Mouse (Mus musculus) cerebellum, postnatal 25 days (tissue): ENCODE results near the gene Stx17.

Experiments used
- DNase-seq, 2 experiments: peaks; one replicate each; pipeline ENCODE4 v3.0.0; 2021; ENCODE audit warnings: mixed read lengths in 2 of 2

Gene Stx17

DNA sequence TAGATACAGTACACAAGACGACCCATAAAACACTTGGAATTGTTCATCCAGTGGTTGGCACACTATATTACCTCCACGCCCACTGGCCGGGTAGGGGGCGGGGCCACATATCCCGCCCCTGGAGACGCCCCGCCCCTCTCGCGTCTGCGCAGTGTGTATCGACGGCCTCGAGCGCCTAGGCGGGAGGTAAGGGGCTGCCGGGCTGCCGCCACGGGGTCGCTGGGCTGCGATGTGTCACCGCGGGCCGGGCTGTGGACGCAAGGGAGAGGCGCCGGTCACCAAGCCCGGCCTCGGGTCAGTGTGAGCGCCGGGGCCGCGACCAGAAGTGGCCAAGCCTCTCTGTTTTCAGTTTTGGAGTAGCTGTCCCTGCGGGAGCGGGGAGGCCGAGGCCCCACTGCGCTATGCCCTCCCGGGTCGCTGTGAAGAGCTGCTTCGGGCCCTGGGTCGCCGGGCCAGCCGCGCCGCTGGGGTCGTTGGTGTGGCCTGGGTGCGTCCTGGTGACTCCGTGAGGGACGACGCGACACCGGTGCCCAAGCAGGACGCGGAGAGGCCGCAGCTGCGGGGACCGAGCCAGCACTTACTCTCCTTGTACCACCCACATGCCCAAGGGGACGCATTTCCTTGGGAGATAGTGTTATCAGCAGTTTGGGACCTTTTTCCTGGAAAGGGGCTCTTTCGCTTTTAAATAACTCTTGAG lies at the start of gene Stx17:
Stx17 (plus strand) TSS at position 143 of the 697 bp plus-strand sequence.
- peak; percentile 83 to 92 for DNase-seq

DNA sequence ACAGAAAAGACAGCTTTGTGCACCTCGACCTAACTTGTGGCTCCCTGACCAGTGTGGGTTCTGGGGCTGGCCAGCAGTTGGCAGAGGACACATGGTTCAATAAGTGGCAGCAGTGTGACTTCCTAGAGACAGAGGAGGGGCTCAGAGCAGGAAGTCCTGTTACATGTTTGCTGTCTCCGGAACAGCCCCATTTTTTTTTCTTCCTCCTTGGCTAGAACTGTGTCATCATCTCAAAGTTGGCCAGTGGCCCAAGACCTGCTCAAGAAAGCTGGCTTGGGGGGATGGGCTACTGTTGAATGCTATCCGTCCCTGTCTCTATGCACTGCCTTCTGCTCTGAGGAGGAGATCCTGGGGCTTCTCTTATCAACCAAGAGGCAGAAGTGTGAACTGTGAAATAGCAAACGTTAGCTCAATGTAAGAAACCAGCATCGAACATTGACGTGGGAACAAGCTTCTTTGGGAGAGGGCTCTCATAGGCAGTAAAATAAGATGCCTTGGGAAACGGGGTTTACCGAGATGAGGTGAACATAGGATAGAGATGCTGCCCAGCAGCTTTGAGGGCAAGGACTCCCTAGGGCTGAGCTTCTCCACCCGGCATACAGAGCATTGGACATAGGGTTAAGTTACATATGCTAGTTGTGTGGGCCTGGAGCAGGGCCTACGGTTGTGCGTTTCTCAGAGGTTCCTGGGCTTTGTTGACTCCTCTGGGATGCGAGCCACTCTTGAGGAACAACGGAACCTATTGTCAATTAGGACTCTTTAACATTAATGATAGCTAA lies 47.8 kb upstream of the Stx17 start:
- peak in 1 of 2 experiments; percentile 35 for DNase-seq

DNA sequence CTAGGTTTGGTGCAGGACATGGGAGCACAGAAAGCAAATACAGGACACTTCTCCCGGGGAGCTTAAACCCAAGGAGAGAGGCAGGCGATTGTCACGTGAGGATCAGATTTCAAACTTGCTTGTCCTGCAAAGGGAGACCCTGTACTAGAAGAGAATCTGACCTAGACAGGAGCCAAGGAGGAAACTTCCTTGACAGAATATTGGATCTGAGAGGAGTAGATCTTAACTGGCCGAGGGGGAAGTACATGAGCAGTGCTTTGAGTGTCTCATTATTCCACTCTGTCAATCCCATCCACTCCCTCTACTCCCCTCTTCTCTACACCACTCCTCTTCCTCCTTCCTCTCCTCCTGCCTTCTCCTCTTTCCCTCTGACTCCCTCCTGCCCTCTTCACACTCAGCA lies 46.5 kb upstream of the Stx17 start:
- DNase-seq: no peak

DNA sequence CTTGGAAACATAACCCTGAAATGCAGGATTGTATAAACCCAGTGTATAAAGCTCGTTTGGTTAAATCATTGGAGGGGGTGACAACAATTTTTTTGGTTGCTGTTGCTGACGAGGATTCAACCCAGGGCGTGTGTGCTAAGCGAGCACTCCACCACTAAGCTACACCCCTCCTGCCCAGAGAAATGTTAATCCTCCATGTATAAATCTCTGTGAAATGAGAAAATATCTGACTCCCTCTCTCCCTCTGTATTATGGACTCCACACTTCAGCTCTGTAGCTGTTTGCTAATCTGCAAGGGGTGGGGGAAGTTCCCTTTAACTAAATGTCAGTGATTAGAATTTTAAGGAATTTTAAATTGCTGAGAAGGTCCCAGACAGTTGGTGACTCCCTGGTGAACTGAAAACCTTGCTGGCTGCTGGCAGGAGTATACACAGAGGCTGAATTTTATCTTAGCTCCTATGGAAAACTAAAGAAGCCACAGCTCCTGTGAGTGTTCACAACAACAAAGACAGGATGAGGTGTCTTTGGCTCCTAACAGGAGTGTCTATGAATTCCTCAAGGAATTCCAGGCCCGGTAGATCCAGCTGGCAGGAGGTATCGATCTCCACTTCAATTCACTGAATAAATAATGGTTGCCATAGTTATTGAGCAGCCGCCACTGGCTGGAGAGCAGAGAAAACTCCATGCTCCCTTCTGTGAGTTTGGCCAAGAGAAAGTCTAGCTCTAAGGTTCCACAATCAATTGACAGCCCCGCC lies 45.3 kb upstream of the Stx17 start:
- DNase-seq: no peak

DNA sequence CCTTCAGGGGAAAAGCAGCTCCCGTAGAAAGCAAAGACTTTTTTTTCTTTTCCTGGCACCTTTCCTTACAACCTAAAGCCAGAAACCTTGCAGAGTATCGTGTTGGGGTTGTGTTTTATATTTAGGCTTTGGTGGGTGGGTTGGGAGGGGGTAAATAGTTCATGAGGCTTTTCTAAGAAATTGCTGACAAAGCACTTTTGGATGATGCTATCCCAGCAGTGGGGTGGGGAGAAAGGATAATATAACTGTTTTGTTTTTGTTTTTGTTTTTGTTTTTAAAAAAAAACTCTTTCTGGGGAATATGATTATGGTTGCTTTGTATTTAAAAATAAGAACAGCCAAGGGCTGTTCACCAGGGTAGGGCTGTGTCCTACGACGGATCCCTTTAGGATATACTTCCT lies 41.3 kb upstream of the Stx17 start:
- DNase-seq: no peak

DNA sequence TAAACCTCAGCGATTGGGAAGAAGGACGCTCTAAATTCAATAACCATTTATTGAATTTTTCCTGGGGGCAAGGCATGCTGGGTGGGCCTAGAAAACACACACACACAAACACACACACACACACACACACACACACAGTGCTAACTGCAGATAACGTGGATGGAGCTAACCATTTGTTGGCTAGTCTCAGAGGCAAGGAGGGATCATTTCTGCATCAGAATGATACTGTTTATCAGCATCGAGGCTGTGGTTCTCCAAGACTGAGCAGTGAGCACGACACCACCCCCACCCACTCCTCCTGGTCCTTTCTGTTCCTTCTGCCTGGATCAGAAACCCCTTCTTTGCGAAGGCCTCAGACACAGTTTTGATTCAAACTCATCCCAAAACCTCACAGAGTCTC lies 38.1 kb upstream of the Stx17 start:
- no peak for DNase-seq

DNA sequence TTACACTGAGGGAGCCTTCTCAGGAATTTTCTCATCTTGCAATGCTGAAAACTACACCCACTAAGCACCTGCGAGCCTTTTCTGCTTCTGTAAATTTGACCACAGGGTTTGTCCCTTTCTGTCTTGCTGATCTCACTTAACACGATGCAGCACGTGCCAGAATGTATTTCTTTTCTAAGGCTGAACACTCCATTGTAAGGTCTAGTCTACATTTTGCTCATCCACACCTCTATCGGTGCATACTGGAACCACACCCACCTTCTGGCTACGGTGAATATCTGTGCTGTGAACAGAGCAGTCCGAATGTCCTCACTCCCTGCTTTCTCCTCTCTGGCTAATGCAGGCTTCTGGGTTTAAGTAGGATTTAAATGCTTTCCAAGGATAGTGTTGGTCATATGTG lies 37.2 kb upstream of the Stx17 start:
- DNase-seq: no peak

DNA sequence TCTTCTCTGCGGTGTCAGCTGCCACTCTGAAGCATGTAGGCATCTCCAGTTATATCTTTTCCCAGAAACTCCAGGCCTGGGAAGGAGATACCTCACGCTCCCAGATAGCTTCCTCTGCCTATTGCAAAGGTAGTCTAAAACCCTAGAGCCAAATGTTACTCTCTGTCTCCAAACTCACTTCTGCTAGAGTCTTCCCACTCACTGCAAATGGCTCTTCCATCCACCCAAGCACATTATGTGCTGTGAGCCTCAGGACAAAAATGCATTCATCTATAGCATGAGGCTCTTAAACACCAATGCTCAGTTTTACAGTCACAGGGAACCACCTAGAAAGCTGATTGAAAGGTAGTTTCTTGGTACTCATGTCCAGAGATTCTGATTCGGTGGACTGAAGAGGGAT lies 31.5 kb upstream of the Stx17 start:
- DNase-seq: no peak

DNA sequence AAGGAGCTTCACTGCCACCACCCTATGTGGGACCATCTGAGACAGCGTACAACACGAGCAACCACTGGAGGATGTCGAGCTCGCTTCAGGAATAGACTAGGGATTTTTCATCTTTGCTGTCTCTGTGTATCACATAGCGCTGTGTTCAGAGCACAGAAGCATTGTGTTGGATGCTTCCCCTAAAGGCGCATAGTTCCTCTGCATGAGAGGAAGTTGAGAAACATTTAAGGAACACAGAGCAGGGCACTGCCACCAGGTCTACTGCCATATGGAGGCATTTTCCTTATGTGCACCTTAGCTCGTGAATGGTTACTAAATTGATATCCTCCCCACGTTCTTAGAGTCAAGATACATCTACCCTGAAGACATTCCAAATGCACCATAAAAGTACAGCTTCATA lies 24.5 kb upstream of the Stx17 start:
- DNase-seq: no peak

DNA sequence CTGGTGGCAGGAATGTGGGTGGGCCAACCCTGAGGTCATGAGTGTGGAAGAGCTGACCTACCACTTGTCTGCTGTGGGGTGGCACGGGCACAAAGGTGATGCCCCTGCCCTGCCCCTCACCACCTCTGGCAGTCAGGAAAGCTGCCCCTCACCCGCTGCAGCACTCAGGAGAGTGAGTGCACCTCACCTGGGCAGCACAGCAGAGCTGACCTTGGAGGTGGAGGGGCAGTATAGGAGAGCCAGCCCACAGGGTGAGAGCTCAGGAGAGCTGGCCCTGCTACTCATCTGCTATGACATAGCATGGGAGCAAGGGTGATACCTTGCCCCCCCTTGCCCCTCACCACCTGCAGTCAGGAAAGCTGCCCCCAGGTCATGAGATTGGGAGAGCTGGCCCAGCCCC lies 22.7 kb upstream of the Stx17 start:
- no peak for DNase-seq

DNA sequence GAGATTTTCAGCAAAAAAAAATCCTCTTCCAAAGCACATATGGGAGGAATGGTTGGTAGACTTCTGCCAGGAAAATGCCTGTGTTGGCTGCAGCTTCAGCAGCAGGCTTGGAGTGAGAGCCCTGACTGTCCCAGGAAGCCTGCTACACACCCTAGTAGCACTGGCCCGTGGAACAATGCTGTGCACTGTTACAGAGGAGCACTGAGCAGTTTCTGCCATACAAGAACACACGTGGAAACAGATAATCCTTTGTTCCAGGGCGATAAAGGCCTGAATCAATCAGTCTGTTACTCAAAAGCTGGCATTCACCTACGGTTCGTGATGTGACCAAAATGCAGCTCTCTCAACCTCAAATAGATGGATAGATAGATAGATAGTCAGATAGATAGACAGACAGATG lies 19.3 kb upstream of the Stx17 start:
- DNase-seq: no peak

DNA sequence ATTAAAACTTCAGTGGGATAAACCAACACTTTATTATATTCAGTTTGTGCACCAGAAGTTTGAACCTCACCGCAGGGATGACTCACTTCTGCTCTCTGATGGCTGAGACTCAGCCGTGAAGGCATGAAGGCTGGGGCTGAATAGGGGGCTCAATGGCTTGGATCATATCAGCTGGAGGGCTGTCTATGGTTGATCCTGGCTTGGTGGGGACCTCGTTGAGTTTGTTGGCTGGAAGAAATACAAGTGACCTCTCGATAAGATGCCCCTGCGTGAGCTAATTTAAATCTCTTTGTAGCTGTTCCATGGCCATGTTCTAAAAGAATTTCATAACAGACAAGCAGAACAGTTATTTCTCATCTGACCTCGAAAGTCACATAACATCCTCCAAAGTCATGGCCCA lies 17.6 kb upstream of the Stx17 start:
- no peak for DNase-seq

DNA sequence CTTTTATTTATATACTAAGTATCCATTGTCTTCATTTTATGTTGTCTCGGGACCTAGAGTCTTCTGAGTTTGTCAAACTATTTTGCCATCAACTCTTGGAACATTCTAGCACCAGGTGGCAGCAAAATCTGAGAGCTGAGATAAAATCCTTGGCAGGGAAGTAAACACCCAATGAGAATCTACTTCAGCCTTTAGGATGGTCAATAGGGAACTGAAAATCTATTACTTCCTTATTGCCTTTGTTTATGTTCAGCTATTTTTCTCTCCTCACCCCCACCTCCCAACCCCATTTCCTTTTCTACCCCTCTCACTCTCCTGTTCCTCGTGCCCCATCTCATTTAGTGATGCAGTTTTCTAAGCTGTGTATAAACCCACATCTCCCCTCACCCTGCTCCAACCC lies 16.1 kb upstream of the Stx17 start:
- no peak for DNase-seq

DNA sequence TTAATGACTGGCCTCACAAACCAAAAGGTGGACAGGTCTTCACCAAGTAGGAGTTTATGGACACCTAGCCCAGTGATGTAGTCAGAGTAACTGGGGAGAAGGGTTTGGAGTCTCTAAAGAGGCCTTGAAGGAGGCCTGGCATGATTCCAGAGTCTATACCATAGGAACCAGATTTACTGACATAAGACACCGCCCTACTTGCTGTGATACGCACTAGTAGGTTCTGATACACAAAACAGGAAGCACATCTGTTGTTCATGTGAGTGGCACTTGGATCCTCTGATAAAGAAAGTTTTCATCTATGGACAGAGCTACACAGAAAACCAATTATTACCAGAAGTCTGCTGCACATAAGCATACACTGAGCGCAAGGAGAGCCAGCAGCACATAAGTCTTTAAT lies 14.4 kb upstream of the Stx17 start:
- no peak for DNase-seq

DNA sequence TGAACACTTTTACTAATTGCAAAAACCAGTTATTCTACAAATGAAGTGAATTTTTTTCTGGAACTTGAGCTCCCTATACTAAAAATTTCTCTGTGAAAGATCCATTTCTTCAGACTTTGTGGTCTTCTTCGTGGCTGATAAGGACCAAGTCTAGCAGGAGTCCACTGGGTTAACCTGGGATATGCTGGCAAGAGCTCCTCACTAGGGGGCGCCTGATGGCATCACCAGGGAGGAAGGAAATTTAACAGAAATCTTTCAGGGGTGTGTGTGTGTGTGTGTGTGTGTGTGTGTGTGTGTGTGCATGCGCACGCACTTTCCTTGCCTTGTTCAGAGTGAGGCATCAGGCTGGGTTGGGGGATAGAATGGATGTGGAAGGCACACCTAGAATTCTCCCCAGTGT lies 8.5 kb upstream of the Stx17 start:
- DNase-seq: peak; percentile 16 to 48

DNA sequence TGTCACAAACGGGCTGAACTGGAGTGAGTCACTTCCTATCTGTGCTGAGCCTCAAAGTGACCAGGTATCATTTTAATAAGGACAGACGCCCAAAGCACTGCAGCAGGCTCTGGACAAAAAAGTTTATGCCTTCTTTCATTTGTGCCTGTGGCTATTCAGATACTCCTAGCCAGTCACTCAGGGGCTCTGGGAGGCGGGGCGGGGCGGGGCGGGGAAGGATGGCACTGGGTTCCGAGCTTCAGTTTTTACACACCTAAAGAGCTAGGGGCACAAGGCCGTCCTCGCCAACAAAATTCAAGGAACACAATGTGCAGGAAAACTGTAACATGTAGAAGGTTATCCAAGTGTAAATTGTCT lies 321 bp upstream of the Stx17 start:
- DNase-seq: no peak

DNA sequence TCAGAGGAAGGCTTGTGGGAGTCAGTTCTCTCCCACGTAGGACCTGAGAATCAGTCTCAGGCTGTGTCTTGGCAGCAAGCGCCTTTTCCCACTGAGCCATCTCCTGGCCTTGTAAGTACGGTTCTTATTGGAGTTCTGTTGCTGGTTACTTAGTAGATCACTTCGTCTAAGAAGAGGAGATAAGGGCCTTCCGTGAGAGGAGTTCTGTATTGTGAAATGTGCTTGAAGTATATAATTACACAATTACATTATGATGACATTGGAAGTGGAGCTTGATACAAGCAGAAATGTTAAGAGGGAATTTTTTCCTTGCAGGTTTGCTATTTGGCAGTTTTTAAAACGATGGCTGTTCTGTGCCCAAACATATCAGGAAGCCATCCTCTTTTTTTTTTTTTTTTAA lies 5.6 kb downstream of the Stx17 start:
- peak in 1 of 2 experiments; percentile 12 for DNase-seq

DNA sequence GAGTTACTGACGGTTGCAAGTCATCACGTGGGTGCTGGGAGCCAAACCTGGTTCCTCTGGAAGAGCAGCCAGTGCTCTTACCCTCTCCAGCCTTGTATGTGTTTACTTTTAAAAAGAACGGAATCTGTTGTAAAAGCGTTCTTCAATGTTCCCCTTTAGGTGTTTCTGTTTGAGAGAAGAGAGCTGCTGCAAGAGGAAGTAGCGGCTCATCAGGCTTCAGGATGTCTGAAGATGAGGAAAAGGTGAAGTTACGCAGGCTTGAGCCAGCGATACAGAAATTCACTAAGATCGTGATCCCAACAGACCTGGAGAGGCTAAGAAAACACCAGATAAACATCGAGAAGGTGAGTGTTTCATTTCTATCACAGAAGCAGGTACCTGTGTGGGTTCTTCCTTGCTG lies 6.9 kb downstream of the Stx17 start:
- DNase-seq: no peak

DNA sequence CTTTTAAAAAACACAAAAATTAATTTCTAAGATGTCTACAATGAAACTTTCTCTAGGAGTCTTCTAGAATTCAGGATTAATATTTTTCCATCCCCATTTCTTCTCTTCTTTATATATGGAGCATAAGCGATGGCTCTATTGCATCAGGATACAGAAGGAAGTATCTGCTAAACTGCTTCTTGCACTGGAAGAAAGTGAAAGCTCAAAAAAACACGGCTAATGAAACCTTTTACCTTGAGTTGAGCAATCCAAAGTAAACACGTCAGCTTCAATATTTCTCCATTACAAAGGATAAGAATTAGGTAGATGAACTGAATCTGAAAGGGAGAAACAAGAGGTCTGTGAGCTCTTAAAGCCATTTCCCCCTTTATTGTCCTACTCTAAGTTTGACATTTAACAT lies 8.0 kb downstream of the Stx17 start:
- DNase-seq: no peak

DNA sequence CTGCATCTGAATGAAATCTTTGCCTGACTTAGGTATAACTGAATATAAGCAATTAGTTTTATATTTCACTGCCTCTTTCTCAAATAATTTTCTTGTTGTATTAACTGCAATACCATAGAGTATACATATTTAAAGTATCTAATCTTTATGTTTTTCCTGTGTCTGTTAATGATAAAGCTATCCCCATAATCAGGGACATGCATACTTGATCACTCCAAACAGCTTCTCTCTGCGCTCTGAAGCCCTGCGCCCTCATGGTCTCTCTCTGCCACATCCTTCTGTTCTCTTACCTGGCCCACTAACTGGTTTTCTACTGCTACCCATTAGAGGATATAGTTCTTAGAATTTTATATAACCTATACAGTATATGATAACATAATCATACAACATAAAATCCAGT lies 24.8 kb downstream of the Stx17 start:
- DNase-seq: no peak

DNA sequence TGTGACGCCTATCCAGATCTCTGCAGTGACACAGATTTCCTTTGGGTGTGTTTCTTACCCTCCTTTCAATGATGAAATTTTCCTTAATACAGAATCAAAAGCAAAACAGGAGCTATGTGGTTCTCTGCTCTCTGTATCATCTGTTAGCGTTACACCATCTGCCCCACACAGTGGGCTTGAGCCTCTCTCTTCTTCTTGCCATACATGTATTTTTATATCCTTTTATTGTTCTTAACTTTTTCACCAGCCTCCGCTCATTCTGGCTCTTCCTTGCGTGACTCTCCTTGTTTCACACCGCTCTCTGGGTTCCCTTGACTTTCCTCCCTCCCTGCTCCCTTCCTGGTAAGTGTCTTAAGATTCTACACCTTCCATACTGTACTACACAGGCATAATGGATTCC lies 28.5 kb downstream of the Stx17 start:
- DNase-seq: no peak

DNA sequence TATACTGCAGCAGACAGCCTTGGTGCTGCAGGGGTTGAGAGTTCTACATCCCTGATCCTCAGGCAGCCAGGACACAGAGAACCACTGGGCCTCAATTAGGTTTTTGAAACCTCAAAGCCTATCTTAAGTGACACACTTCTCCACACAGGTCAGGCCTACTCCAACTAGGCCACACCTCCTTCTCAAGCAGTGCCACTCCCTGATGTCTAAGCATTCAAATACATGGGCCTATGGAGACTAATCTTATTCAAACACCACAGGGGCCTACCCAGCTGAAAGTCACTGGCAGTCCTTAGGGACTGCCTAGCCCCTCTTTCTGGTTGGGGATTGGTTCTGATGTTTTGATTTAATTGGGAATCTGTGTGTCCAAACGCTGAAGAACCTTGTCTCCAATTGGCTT lies 31.1 kb downstream of the Stx17 start:
- DNase-seq: no peak

DNA sequence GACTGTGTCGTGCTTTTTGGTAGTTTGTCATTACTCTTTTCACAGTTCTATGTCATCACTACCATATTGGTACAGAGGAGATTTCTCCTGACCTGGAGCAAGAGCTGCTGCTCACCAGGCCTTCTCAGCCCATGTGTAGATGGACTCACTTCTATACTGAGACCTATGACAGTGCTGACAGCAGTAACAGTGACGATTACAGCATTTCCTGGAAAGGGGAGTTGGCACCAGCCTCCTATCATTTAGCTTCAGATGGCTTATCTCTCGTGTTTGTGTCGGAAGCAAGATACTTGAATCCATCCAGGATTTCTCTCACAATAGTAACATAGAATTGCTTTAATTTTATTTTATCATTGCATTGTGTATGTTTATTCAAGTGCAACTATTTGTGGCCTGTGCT lies 35.7 kb downstream of the Stx17 start:
- DNase-seq: no peak

DNA sequence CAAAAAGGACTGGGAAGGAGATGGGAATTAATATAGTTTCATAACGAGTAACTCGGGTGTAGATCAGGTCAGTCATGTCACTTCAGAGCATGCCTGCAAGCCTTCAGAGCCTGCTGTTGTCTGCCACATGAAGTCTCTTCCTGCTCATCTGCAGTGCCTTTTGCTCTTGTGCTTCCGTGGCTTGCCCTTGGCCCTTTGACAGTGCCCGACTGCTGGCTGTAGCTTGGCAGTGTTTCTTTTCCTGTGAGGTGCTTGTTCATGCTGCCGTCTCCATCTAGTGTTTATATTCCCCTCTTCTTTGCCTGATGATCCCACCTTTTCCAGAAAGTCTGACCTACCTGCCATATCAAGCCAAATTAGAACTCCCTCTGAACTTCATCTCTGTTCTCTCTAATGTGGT lies 39.1 kb downstream of the Stx17 start:
- DNase-seq: peak in 1 of 2 experiments; percentile 9
